Mouse (Mus musculus): ENCODE results near the gene Lyrm4.
A peak's percentile ranks its signal among the peaks of the same experiment; 100 is the strongest.

DNA sequence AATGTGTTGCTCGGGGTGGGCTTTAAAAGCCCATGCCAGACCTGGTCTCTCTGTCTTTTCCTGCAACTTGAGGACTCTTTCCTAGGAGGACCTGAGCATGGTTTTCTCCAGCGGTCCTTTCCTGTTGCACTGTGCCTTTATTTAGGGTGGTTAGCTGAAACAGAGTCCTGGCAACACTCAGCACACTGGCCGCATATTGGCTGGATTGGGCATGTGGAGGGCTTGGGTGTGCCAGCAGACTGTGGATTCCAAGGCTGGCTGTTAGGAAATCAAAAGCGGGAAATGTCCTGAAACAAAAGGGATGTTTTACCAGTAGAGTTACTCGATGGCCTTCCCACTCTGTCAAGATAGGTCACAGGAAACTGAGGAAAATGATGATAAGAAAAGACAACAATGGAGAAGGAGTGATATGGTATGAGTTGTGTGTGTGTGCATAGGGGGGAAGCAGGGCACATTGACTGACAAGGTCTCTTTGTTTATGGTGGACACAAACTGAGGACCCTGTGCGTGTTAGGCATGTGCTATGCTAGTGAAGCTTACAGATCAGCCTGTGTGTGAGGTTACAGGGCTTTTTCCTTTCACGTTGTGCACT lies 39.1 kb upstream of the Lyrm4 start:
- TF ChIP-seq MEF2A (IDR thresholded peaks at IDR 0.05; ENCODE audit: extremely low read depth, insufficient replicate concordance, low read depth, low read length, poor library complexity, severe bottlenecking): no peak
- TF ChIP-seq CTCF (IDR thresholded peaks at IDR 0.05 in 2 of 3, conservative IDR thresholded peaks at IDR 0.05 in 1 of 3; ENCODE audit: control insufficient read depth in 1 of 3, insufficient read depth in 1 of 3, low read depth in 2 of 3, low read length in 3 of 3, poor library complexity in 1 of 3, severe bottlenecking in 1 of 3): no peak
- TF ChIP-seq MXI1 (IDR thresholded peaks at IDR 0.05; ENCODE audit: low read depth, low read length): no peak
- peak; percentile 53; the same call in 1 of the 2 replicates for TF ChIP-seq TCF12 (IDR thresholded peaks at IDR 0.05; ENCODE audit: low read depth, low read length)
- TF ChIP-seq MAX (IDR thresholded peaks at IDR 0.05; ENCODE audit: low read length): no peak
- no peak for TF ChIP-seq KAT2A (conservative IDR thresholded peaks at IDR 0.05; ENCODE audit: low read depth, low read length)
- TF ChIP-seq ZMIZ1 (IDR thresholded peaks at IDR 0.05; ENCODE audit: low read depth, low read length): no peak
- TF ChIP-seq POLR2A (IDR thresholded peaks at IDR 0.05; ENCODE audit: control insufficient read depth in 1 of 2, insufficient read depth in 1 of 2, low read depth in 1 of 2, low read length in 2 of 2, poor library complexity in 1 of 2): no peak
- no peak for TF ChIP-seq JUND (IDR thresholded peaks at IDR 0.05; ENCODE audit: low read depth, low read length)
- TF ChIP-seq USF1 (IDR thresholded peaks at IDR 0.05; ENCODE audit: low read depth, low read length): no peak
- no peak for TF ChIP-seq POLR2AphosphoS2 (IDR thresholded peaks at IDR 0.05; ENCODE audit: low read length)
- no peak for TF ChIP-seq ZKSCAN1 (IDR thresholded peaks at IDR 0.05; ENCODE audit: low read depth, low read length)
- no peak for TF ChIP-seq TBP (IDR thresholded peaks at IDR 0.05; ENCODE audit: low read depth, low read length)
- no peak for TF ChIP-seq CHD2 (IDR thresholded peaks at IDR 0.05; ENCODE audit: low read length)
